In the genomic region with DNA sequence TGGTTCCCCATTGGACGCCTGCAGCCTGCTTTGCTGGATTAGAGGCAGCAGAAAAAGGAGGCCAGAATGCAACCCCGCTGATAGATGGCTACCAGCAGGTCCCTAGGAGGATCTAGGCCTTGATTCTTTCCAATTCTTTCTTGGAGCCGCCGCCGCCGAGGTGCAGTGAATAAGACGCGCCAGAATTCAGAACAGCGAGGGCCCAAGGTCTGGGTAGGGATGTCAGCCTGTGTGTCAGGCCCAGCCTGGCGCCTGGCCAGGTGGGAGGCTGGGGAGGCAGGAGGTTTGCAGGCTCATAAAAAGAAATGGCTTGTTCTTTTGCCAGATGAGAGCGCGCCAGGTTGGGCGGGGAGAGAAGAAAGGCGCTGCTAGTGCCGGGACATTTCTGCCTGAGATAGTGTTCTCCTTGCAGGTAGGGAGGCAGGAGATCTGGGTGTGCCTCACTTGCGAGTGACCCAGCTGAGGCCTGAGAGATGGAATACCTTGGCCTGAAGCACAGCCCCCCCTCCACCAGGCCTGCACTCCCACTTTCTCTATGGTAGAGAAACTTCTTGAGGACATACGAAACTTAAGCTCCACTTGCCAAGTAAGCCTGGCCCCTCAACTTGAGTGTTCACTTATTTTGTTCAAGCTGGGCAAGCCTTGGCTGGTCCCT, we compare ENCODE assay signal across 9 mouse cellular contexts.
DNase-seq lines count a peak whose midpoint lies in the region; ATAC-seq and TF ChIP-seq lines count a peak whose summit lies in the region.
"Had no signal": no experiment of that assay in that cellular context is flagged by ENCODE, and none has a peak within 500 bp of the region (broad histone marks: within the 10 kb centered on the region; RNA-seq: fewer than 3 reads in every experiment).

No protein-coding gene starts in this region.

- H3K4me2 ChIP-seq in liver, embryonic 12.5 days = no peak overlapping the region
- H3K4me2 ChIP-seq in heart, embryonic 14.5 days (ENCODE audit: low read length) = no peak overlapping the region

- no peak overlapping the region for H3K4me3 ChIP-seq in liver, adult 2 months (ENCODE audit: insufficient read depth, low read depth, low read length)
- no peak overlapping the region for H3K4me3 ChIP-seq in liver, embryonic 12.5 days
- no peak overlapping the region for H3K4me3 ChIP-seq in heart, embryonic 14.5 days (ENCODE audit: control insufficient read depth in 1 of 2, insufficient read depth in 1 of 2, low read depth in 1 of 2, low read length in 2 of 2)

- H3K27ac ChIP-seq in liver, adult 2 months (replicated peaks; ENCODE audit: insufficient read depth, low read depth, low read length) = no peak overlapping the region
- H3K27ac ChIP-seq in liver, embryonic 12.5 days = no peak overlapping the region
- H3K27ac ChIP-seq in heart, embryonic 14.5 days (replicated peaks in 1 of 2; ENCODE audit: control insufficient read depth in 1 of 2, insufficient read depth in 1 of 2, low read depth in 2 of 2, low read length in 2 of 2) = peak overlapping the region; percentile 34 to 58; a peak in 2 of 4 replicates

- no peaks in the 10 kb centered on the region for H3K27me3 ChIP-seq in liver, adult 2 months (ENCODE audit: control insufficient read depth, insufficient read depth, low read length)
- peaks cover 28% of the 10 kb centered on the region for H3K27me3 ChIP-seq in liver, embryonic 12.5 days (replicated peaks)
- peaks cover 3% of the 10 kb centered on the region for H3K27me3 ChIP-seq in heart, embryonic 14.5 days (ENCODE audit: control insufficient read depth, insufficient read depth, low read length)

- H3K4me1 ChIP-seq in liver, adult 2 months (ENCODE audit: control insufficient read depth, insufficient read depth, low read length) = peaks cover 7% of the 10 kb centered on the region
- H3K4me1 ChIP-seq in liver, embryonic 12.5 days = peaks cover 4% of the 10 kb centered on the region; the same call in 1 of the 2 replicates
- H3K4me1 ChIP-seq in heart, embryonic 14.5 days (ENCODE audit: control insufficient read depth in 2 of 2, insufficient read depth in 2 of 2, low read length in 2 of 2) = peaks cover 9 to 16% of the 10 kb centered on the region in 2 experiments

- 34% methylated on average over 17 of the region's 17 CpGs for WGBS in liver, adult 2 months
- 57% methylated on average over 17 of the region's 17 CpGs for WGBS in liver, embryonic 12.5 days (ENCODE audit: insufficient replicate concordance)
- WGBS in heart, embryonic 14.5 days = 30% methylated on average over 17 of the region's 17 CpGs

- ATAC-seq in liver, embryonic 12.5 days = no peak
- ATAC-seq in heart, embryonic 14.5 days (ENCODE audit: insufficient number of reproducible peaks, insufficient read depth, low FRiP score, low read depth) = no peak

- TF ChIP-seq CTCF in liver, adult 2 months (IDR thresholded peaks at IDR 0.05; ENCODE audit: low read depth, low read length) = no peak

- no peaks in the 10 kb centered on the region for H3K36me3 ChIP-seq in liver, adult 2 months (ENCODE audit: control insufficient read depth, insufficient read depth, low read length)
- H3K36me3 ChIP-seq in liver, embryonic 12.5 days = no peaks in the 10 kb centered on the region
- no peaks in the 10 kb centered on the region for H3K36me3 ChIP-seq in heart, embryonic 14.5 days (ENCODE audit: control insufficient read depth, insufficient read depth, low read length)
- H3K36me3 ChIP-seq: G1E had no signal

- H3K9ac ChIP-seq in liver, adult 2 months (ENCODE audit: low read depth, low read length) = no peak overlapping the region
- no peak overlapping the region for H3K9ac ChIP-seq in liver, embryonic 12.5 days
- H3K9ac ChIP-seq in heart, embryonic 14.5 days (ENCODE audit: low read length) = no peak overlapping the region

- DNase-seq in liver, adult 2 months (ENCODE audit: extremely low read depth, low read depth, low spot score) = peak; percentile 75
- peak; percentile 74 for DNase-seq in cerebellum, postnatal 36 days
- DNase-seq in kidney, postnatal 10 days = peak; percentile 82
- peak; percentile 52 to 76 for DNase-seq in lung, postnatal 4 days
- DNase-seq in urinary bladder, postnatal 10 days (ENCODE audit: low spot score) = peak; percentile 23
- DNase-seq in spleen, adult 12 weeks (ENCODE audit: low spot score) = no peak

- no peak for TF ChIP-seq POLR2A in liver, adult 2 months (IDR thresholded peaks at IDR 0.05; ENCODE audit: extremely low read depth, insufficient read depth, low read length)

- H3K9me3 ChIP-seq in liver, embryonic 12.5 days (replicated peaks) = no peaks in the 10 kb centered on the region
- H3K9me3 ChIP-seq in heart, embryonic 14.5 days (ENCODE audit: control insufficient read depth, low read length) = no peaks in the 10 kb centered on the region
- H3K9me3 ChIP-seq: G1E had no signal

- no peaks in the 10 kb centered on the region for H3K79me2 ChIP-seq in liver, adult 2 months (ENCODE audit: control insufficient read depth, insufficient read depth, low read length)

Comparison
In these comparisons a context has a peak if more than half of its experiments do, and no peak if none do; other contexts are left out.
1. H3K27ac ChIP-seq: peak in heart, embryonic 14.5 days (2 of 2); none in liver, adult 2 months (single experiment) and liver, embryonic 12.5 days (single experiment).